Mouse (Mus musculus): Measurements from ENCODE around the gene Tctex1d1.

The Tctex1d1 gene

DNA sequence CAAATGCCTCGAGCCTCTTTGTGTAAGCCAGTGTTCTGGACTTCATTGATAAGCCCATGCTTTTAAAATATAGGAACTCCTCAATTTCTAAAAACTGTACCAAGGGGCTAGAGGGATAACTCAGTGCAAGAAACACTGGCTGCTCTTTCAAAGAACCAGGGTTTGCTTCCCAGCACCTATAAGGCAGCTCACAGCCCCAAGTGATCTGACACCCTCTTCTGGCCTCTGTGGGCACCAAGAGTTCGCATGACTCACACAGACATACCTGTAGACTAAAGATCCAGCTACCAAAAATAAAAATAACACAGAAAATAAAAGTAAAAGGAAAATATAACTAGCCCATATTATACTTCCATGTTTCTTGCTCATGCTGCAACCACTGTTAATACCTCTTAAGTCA, 9.3 kb downstream of the Tctex1d1 start:
- in situ Hi-C loops (cut with MboI, MseI), result loop anchor here (5.0 kb wide), 1 partner anchor 160 kb away; no protein-coding TSS in a partner anchor

DNA sequence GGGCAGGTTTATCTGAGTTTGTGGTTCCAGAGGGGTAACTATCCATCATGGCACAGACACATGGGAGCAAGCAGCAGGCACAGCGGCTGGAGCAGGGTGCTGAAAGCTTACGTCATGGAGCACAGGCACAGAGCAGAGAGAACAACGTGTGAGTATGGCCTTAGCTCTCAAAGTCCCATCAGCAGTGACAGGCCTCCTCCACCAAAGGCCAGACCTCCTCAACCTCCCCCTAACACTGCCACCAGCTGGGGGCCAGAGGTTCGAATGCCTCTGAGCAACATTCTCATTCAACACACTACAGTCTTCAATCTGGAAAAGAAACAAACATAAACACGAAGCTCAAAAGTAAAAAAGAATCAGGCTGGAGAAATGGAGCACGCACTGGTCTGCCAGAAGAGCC, 10.1 kb downstream of the Tctex1d1 start:
- in situ Hi-C loops (cut with MboI, MseI), result loop anchor here (5.0 kb wide), 1 partner anchor 159 kb away; no protein-coding TSS in a partner anchor

DNA sequence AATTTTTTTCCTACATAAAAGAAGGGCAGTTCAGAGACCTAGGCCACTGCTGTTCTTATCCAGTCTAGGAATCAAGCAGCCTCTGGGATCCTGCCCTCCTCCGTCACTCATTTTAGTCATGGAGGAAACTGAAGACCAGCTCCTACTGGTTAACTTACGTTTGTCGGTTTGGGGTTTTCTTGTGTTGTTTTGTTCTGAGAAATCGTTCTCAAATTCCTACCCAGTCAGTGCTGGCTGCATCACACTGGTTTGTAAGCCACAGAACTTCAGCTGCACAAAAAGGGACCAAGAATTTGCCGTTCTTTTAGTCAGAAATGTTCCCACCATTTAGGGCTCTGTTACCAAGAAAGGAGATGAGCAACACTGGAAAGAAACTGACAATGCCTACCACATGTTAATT, 11.0 kb downstream of the Tctex1d1 start:
- in situ Hi-C loops (cut with MboI, MseI), result loop anchor here (5.0 kb wide), 1 partner anchor 158 kb away; no protein-coding TSS in a partner anchor

DNA sequence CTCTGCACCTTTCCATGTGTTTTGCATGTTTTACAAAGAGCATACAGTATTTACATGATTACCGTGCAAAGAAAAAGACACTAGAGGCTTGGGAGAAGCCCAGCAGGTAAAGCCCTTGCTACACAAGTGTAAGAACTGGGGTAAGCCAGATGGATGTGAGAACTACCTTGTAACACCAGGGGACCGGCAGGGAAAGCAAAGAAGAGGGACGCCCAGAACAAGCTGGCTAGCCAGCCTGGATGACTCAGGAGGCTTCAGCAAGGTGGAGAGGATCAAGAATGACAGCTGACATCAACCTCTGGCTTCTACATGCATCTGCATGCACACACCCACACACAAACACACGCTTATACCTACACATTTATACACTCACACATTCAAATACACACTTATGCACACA, 11.6 kb downstream of the Tctex1d1 start:
- in situ Hi-C loops (cut with MboI, MseI), result no loop called here

- in situ Hi-C loops (cut with MboI, MseI), result no loop called here
Measured at GRCm38 (mm10) chr4:102990595-102991340, 12.4 kb downstream of the Tctex1d1 start.

DNA sequence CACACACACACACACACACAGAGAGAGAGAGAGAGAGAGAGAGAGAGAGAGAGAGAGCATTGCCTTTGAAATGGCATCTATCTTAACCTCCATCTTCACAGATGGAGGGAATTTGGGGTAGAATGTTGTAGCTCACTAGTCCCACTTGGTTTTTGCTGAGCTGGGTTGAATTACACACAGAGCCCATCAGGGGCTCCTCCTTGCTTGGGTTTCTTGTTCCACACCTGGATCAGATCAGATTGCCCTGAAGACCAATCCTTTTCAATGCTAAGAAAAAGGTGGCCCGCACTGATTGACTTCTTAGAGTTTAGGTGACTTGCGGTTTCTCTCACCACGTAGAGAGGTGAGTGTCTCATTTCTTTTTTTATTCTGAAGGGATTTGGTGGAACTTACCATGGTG, 13.3 kb downstream of the Tctex1d1 start:
- in situ Hi-C loops (cut with MboI, MseI), result no loop called here

- in situ Hi-C loops (cut with MboI, MseI), result no loop called here
Measured at GRCm38 (mm10) chr4:103004681-103005080, 26.3 kb downstream of the Tctex1d1 start.

GRCm38 (mm10) chr4:103005190-103005945, 27.0 kb downstream of the Tctex1d1 start:
- in situ Hi-C loops (cut with MboI, MseI), result no loop called here

DNA sequence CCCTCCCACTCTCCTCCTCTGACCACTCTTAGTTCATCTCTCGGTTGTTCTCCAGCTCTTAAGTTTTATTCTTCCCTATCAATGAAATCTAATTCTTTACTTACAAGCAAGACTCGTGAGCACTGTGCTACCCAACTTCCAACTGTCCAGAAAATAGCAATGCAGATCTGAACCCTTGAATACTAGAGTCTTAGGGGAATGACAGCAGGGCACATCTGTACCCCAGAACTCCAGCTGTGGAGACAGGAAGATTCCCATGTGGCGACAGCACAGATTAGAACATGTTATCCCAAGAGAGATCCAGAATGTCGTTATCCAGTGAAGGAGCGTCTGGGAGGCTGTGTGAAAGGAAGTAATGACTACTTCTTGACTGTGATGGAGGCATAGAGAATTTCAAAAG, 27.9 kb downstream of the Tctex1d1 start:
- in situ Hi-C loops (cut with MboI, MseI), result no loop called here

GRCm38 (mm10) chr4:103006943-103007418, 28.6 kb downstream of the Tctex1d1 start:
- in situ Hi-C loops (cut with MboI, MseI), result no loop called here

GRCm38 (mm10) chr4:103010734-103011133, 32.3 kb downstream of the Tctex1d1 start:
- in situ Hi-C loops (cut with MboI, MseI), result no loop called here

GRCm38 (mm10) chr4:103011823-103012222, 33.4 kb downstream of the Tctex1d1 start:
- in situ Hi-C loops (cut with MboI, MseI), result no loop called here

- in situ Hi-C loops (cut with MboI, MseI), result no loop called here
Measured at GRCm38 (mm10) chr4:103013490-103013889, 35.1 kb downstream of the Tctex1d1 start.

DNA sequence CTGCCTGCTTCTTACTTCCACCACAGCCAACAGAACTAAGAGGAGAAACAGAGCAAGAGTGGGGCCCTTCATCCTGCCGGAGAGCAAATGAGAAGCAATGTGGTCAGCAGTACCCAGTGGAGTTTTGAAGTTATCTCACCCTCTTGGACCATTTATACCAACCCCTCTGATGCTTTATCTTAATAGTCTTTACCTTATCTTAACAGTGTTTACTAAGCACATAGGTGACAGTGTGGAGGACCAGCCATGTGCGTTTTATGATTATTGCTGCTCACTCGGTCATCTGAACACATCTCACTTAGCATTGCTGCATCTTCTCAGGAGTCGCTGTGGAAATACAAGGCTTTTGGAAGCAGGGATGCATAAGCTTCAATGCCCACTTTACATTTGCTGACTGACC, 48.2 kb downstream of the Tctex1d1 start, which contains the start of gene Insl5:
Gene Insl5 (minus strand): TSS at position 222 of the 400 bp plus-strand sequence.
- in situ Hi-C loops (cut with MboI, MseI), result no loop called here

- in situ Hi-C loops (cut with MboI, MseI), result no loop called here
Measured at GRCm38 (mm10) chr4:103027745-103028144, 49.3 kb downstream of the Tctex1d1 start.

GRCm38 (mm10) chr4:103028177-103029088, 50.0 kb downstream of the Tctex1d1 start:
- in situ Hi-C loops (cut with MboI, MseI), result no loop called here

DNA sequence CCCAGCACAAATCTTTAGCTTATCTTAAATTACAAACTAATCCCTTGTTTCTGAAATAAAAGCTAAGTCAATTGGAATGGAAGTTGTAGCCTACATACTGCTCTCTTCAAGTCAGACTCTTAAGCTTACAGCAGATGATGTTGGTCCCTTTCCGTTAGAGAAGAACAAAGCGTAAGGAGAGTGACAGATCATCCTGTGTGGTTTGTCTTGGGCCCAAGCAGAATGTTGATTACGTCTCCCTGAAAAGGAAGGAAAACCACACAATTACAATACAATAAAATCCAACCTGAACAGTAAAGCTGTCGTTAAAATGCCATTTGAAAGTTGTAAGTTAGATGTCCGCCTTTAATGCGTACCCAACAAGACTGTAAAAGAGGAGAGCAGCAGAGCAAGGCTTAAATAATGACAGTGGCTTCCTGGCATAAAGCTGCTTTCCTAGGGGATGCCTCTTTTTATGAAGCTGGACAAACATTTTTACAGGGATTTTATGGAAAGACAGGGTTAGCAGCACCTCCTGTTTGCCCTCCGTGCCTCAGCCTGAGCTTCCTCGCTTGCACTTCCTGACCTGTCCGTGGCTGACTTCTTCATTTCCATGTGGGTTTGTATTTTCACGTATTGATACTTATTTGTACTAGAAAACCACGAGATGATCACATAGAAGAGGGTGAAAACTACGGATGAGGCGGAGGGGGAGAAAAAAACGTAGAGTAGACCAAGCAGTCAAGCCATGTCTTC, 60.9 kb downstream of the Tctex1d1 start:
- in situ Hi-C loops (cut with MboI, MseI), result loop anchor here (10.0 kb wide), 1 partner anchor 1984 kb away; no protein-coding TSS in a partner anchor

DNA sequence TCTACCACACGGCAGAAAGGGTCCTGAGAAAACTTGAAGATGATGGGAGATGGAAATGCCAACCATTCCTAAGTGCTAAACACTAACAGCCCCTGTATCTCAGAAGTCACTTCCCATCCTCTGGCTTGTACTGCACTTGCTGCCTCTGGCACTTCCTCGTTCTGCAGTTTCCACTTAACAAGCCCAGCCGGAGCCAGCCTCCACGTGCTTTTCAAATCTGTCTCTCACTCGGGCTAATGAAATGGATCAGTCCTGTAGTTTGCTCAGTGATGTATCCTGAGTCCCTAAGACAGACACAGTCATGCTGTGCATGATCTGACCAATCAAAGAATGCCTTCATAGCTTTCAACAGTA, 61.4 kb downstream of the Tctex1d1 start:
- in situ Hi-C loops (cut with MboI, MseI), result loop anchor here (10.0 kb wide), 1 partner anchor 1985 kb away; no protein-coding TSS in a partner anchor

DNA sequence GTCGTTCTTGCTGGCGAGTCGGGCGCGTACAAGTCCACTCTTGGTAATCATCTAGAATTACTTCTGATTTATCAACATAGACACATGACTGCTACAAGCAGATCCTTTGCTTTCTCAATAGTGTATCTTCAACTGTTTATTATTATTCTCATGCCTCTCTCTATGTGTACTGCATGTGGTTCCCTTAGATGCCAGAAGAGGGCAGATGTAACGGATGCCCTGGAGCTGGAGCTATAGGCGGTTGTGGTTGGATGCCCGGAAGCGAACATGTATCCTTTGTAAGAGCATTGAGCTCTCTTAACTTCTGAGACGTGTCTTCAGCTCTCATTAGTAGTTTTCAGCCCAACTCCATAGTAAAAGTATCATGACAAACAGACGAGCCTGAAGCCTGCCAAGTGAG, 64.6 kb downstream of the Tctex1d1 start:
- in situ Hi-C loops (cut with MboI, MseI), result no loop called here

GRCm38 (mm10) chr4:103048046-103048445, 69.6 kb downstream of the Tctex1d1 start:
- in situ Hi-C loops (cut with MboI, MseI), result no loop called here
